Mouse (Mus musculus) ES-E14 (cell line): ENCODE results near the gene Col4a3.

ENCODE experiments used
- CHD2 ChIP-seq: IDR thresholded peaks from 2 replicates; pipeline ENCODE4 v1.6.1; 2014; ENCODE audit warnings: mild to moderate bottlenecking, low read depth, low read length, inconsistent platforms
- HCFC1 ChIP-seq: IDR thresholded peaks from 2 replicates; pipeline ENCODE4 v1.6.1; 2012; ENCODE audit warnings: low read length, inconsistent platforms, borderline replicate concordance; ENCODE audit not compliant: insufficient read depth
- MAFK ChIP-seq: IDR thresholded peaks from 2 replicates; pipeline ENCODE4 v1.6.1; 2014; ENCODE audit warnings: mild to moderate bottlenecking, low read depth, low read length, inconsistent platforms; ENCODE audit not compliant: insufficient read depth
- ZC3H11A ChIP-seq: IDR thresholded peaks from 2 replicates; pipeline ENCODE4 v1.6.1; 2012; ENCODE audit warnings: low read depth, mild to moderate bottlenecking, inconsistent platforms, low read length, borderline replicate concordance
- ZNF384 ChIP-seq: IDR thresholded peaks from 2 replicates; pipeline ENCODE4 v1.6.1; 2012; ENCODE audit warnings: low read depth, low read length, inconsistent platforms

- TF ChIP-seq ZC3H11A (no peak), CHD2 (no peak), HCFC1 (no peak), ZNF384 (no peak), MAFK (no peak)
Measured at GRCm38 (mm10) chr1:82554889-82555288, 31.8 kb upstream of the Col4a3 start.
